Mouse (Mus musculus): ENCODE measurements around the gene Wdhd1. TPM values are rescaled to one million over a fixed set of nuclear protein-coding genes. Genes with fewer than 3 reads are reported as not detected.

Gene Wdhd1
- total and polyA plus RNA-seq, 2 experiments from 2014 or later: 8.8 to 12.3 TPM

- peak overlapping the region; percentile 90; the same call in 1 of the 2 replicates for H3K4me3 ChIP-seq (ENCODE audit: low read depth, low read length)
- peak overlapping the region; percentile 58 for H3K4me2 ChIP-seq (ENCODE audit: low read depth, low read length, poor library complexity, severe bottlenecking)
- H3K27me3 ChIP-seq (ENCODE audit: insufficient read depth, low read length): no peaks in the 10 kb centered on the region
- WGBS: 20% methylated on average over 3 of the region's 3 CpGs
- H3K4me1 ChIP-seq (ENCODE audit: insufficient read depth, low read length): no peaks in the 10 kb centered on the region
- H3K36me3 ChIP-seq (ENCODE audit: insufficient read depth, low read length): no peaks in the 10 kb centered on the region
- no peak for ATAC-seq (ENCODE audit: low FRiP score)
- no peak overlapping the region for H3K9ac ChIP-seq (replicated peaks; ENCODE audit: low read length, poor library complexity, severe bottlenecking)
- peak; percentile 2 for DNase-seq (ENCODE audit: low spot score)
- H3K9me3 ChIP-seq (ENCODE audit: low read length): no peaks in the 10 kb centered on the region
- H3K27ac ChIP-seq (ENCODE audit: low read depth, low read length): no peak overlapping the region
- TF ChIP-seq CTCF (IDR thresholded peaks at IDR 0.05): 0 out of 2 replicates have a peak, but pooled peaks have one; percentile 10
Observed at GRCm38 (mm10) chr14:47275417-47275816, 1.2 kb downstream of the Wdhd1 start.

- no peaks in the 10 kb centered on the region for H3K9me3 ChIP-seq (ENCODE audit: low read length)
- no peak overlapping the region for H3K27ac ChIP-seq (ENCODE audit: low read depth, low read length)
- no peak overlapping the region for H3K4me3 ChIP-seq (ENCODE audit: low read depth, low read length)
- peaks cover 4% of the 10 kb centered on the region for H3K36me3 ChIP-seq (ENCODE audit: insufficient read depth, low read length)
- 90% methylated on average over 3 of the region's 3 CpGs for WGBS
- ATAC-seq (ENCODE audit: low FRiP score): no peak
- H3K4me2 ChIP-seq (ENCODE audit: low read depth, low read length, poor library complexity, severe bottlenecking): no peak overlapping the region
- DNase-seq (ENCODE audit: low spot score): no peak
- no peak overlapping the region for H3K9ac ChIP-seq (replicated peaks; ENCODE audit: low read length, poor library complexity, severe bottlenecking)
- no peaks in the 10 kb centered on the region for H3K27me3 ChIP-seq (ENCODE audit: insufficient read depth, low read length)
- no peak for TF ChIP-seq CTCF (IDR thresholded peaks at IDR 0.05)
- no peaks in the 10 kb centered on the region for H3K4me1 ChIP-seq (ENCODE audit: insufficient read depth, low read length)
Observed at GRCm38 (mm10) chr14:47273751-47274150, 2.9 kb downstream of the Wdhd1 start.

GRCm38 (mm10) chr14:47269706-47270105, 7.0 kb downstream of the Wdhd1 start:
- no peak for TF ChIP-seq CTCF (IDR thresholded peaks at IDR 0.05)
- H3K9me3 ChIP-seq (ENCODE audit: low read length): no peaks in the 10 kb centered on the region
- H3K4me3 ChIP-seq (ENCODE audit: low read depth, low read length): no peak overlapping the region
- no peak overlapping the region for H3K4me2 ChIP-seq (ENCODE audit: low read depth, low read length, poor library complexity, severe bottlenecking)
- no peaks in the 10 kb centered on the region for H3K27me3 ChIP-seq (ENCODE audit: insufficient read depth, low read length)
- ATAC-seq (ENCODE audit: low FRiP score) (no peak), DNase-seq (ENCODE audit: low spot score) (no peak)
- no peak overlapping the region for H3K27ac ChIP-seq (ENCODE audit: low read depth, low read length)
- 97% methylated on average over 2 of the region's 2 CpGs for WGBS
- H3K9ac ChIP-seq (replicated peaks; ENCODE audit: low read length, poor library complexity, severe bottlenecking): no peak overlapping the region
- H3K4me1 ChIP-seq (ENCODE audit: insufficient read depth, low read length): no peaks in the 10 kb centered on the region
- H3K36me3 ChIP-seq (ENCODE audit: insufficient read depth, low read length): peaks cover 15% of the 10 kb centered on the region

GRCm38 (mm10) chr14:47269056-47269455, 7.6 kb downstream of the Wdhd1 start:
- no peak overlapping the region for H3K4me3 ChIP-seq (ENCODE audit: low read depth, low read length)
- 98% methylated on average over 4 of the region's 4 CpGs for WGBS
- H3K27me3 ChIP-seq (ENCODE audit: insufficient read depth, low read length): no peaks in the 10 kb centered on the region
- no peaks in the 10 kb centered on the region for H3K4me1 ChIP-seq (ENCODE audit: insufficient read depth, low read length)
- DNase-seq (ENCODE audit: low spot score) (no peak), ATAC-seq (ENCODE audit: low FRiP score) (no peak)
- H3K9me3 ChIP-seq (ENCODE audit: low read length): no peaks in the 10 kb centered on the region
- no peak overlapping the region for H3K27ac ChIP-seq (ENCODE audit: low read depth, low read length)
- H3K9ac ChIP-seq (replicated peaks; ENCODE audit: low read length, poor library complexity, severe bottlenecking): no peak overlapping the region
- TF ChIP-seq CTCF (IDR thresholded peaks at IDR 0.05): no peak
- H3K36me3 ChIP-seq (ENCODE audit: insufficient read depth, low read length): peaks cover 15% of the 10 kb centered on the region
- H3K4me2 ChIP-seq (ENCODE audit: low read depth, low read length, poor library complexity, severe bottlenecking): no peak overlapping the region

- DNase-seq (ENCODE audit: low spot score) (no peak), ATAC-seq (ENCODE audit: low FRiP score) (no peak)
- WGBS: 95% methylated on average over 8 of the region's 8 CpGs
- H3K27me3 ChIP-seq (ENCODE audit: insufficient read depth, low read length): no peaks in the 10 kb centered on the region
- H3K9ac ChIP-seq (replicated peaks; ENCODE audit: low read length, poor library complexity, severe bottlenecking): no peak overlapping the region
- H3K4me3 ChIP-seq (ENCODE audit: low read depth, low read length): no peak overlapping the region
- peaks cover 21% of the 10 kb centered on the region for H3K36me3 ChIP-seq (ENCODE audit: insufficient read depth, low read length)
- no peaks in the 10 kb centered on the region for H3K4me1 ChIP-seq (ENCODE audit: insufficient read depth, low read length)
- H3K4me2 ChIP-seq (ENCODE audit: low read depth, low read length, poor library complexity, severe bottlenecking): no peak overlapping the region
- H3K27ac ChIP-seq (ENCODE audit: low read depth, low read length): no peak overlapping the region
- TF ChIP-seq CTCF (IDR thresholded peaks at IDR 0.05): no peak
- H3K9me3 ChIP-seq (ENCODE audit: low read length): no peaks in the 10 kb centered on the region
Observed at GRCm38 (mm10) chr14:47265829-47266228, 10.8 kb downstream of the Wdhd1 start.

- Histone ChIP-seq H3K9me3 (ENCODE audit: low read length) (no peaks in the 10 kb centered on the region), H3K4me1 (ENCODE audit: insufficient read depth, low read length) (no peaks in the 10 kb centered on the region), H3K4me2 (ENCODE audit: low read depth, low read length, poor library complexity, severe bottlenecking) (no peak overlapping the region), H3K27me3 (ENCODE audit: insufficient read depth, low read length) (no peaks in the 10 kb centered on the region), H3K27ac (ENCODE audit: low read depth, low read length) (no peak overlapping the region), H3K9ac (replicated peaks; ENCODE audit: low read length, poor library complexity, severe bottlenecking) (no peak overlapping the region), H3K4me3 (ENCODE audit: low read depth, low read length) (no peak overlapping the region), H3K36me3 (ENCODE audit: insufficient read depth, low read length) (peaks cover 24% of the 10 kb centered on the region)
- no peak for ATAC-seq (ENCODE audit: low FRiP score)
- DNase-seq (ENCODE audit: low spot score): no peak
- 98% methylated on average over 3 of the region's 3 CpGs for WGBS
- TF ChIP-seq CTCF (IDR thresholded peaks at IDR 0.05): no peak
Observed at GRCm38 (mm10) chr14:47264866-47265265, 11.8 kb downstream of the Wdhd1 start.
